Comparison of ENCODE assay signal across 8 mouse cellular contexts in the genomic region with DNA sequence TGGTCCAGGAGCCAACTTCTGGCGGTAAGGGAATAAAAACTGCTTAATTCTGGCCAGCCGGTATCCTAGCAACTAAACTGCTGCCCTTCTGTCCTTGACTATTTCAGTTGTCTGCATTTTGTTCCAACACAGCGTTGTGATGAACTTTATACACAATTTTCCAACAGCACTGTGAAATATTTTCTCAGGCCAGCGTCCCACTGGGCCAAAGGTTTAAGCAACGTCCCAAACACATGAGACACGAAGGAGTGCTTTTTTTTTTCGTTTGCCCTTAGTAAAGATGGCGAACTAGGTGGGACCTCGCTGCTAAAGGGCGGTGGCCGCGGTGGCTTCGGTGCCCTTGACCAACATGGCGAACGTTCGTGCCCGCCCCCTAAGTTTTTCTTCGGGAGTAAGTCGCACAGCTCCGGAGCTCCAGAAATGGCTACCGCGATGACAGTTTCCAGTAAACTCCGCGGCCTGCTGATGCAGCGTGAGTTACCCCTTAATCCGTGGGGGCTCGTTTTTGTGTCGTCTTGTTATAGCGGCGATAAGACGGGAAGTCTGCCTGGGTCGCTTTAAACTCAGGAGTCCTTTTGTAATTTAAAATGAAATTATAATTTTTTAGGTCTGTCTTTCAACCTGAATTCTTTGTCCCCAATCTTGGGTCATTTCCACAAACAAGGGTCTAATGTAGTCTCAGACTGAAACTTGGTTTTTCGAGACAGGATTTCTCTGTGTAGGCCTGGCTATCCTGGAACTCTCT. TPM values are rescaled to one million over a fixed set of nuclear protein-coding genes. Genes with fewer than 3 reads are reported as not detected.
DNase-seq lines count a peak whose midpoint lies in the region; ATAC-seq and TF ChIP-seq lines count a peak whose summit lies in the region.

A gene (plus strand): TSS at position 277 of the 745 bp plus-strand sequence.

- H3K9me3 ChIP-seq in G1E (replicated peaks) = peaks cover 6% of the 10 kb centered on the region
- H3K9me3 ChIP-seq in forebrain, embryonic 16.5 days (ENCODE audit: control insufficient read depth, low read length) = no peaks in the 10 kb centered on the region
- H3K9me3 ChIP-seq in lung, embryonic 14.5 days (ENCODE audit: low read depth, low read length) = no peaks in the 10 kb centered on the region

- peaks cover 66% of the 10 kb centered on the region for H3K36me3 ChIP-seq in G1E (replicated peaks)
- peaks cover 27% of the 10 kb centered on the region for H3K36me3 ChIP-seq in forebrain, embryonic 16.5 days (ENCODE audit: control insufficient read depth, insufficient read depth)
- peaks cover 46% of the 10 kb centered on the region for H3K36me3 ChIP-seq in lung, embryonic 14.5 days (ENCODE audit: insufficient read depth)
- H3K36me3 ChIP-seq in thymus, adult 2 months (ENCODE audit: control insufficient read depth, insufficient read depth, low read length) = peaks cover 30% of the 10 kb centered on the region

- no peak for TF ChIP-seq CTCF in G1E (IDR thresholded peaks at IDR 0.05; ENCODE audit: low read depth, low read length)
- no peak for TF ChIP-seq CTCF in layer of hippocampus, adult 2 months (conservative IDR thresholded peaks at IDR 0.05)
- no peak; the same call in 1 of the 2 replicates for TF ChIP-seq CTCF in lung, embryonic 14.5 days (IDR thresholded peaks at IDR 0.05; ENCODE audit: low read depth)
- TF ChIP-seq CTCF in olfactory bulb, adult 2 months (IDR thresholded peaks at IDR 0.05; ENCODE audit: insufficient read depth, low read depth, low read length) = no peak
- no peak for TF ChIP-seq CTCF in thymus, adult 2 months (IDR thresholded peaks at IDR 0.05; ENCODE audit: borderline replicate concordance, control insufficient read depth, extremely low read depth, insufficient read depth, low read length, poor library complexity)

- H3K9ac ChIP-seq in forebrain, embryonic 16.5 days (replicated peaks; ENCODE audit: low read depth, low read length) = peak within 1 kb of the TSS; percentile 58
- H3K9ac ChIP-seq in lung, embryonic 14.5 days = peak within 1 kb of the TSS; percentile 64

- DNase-seq in G1E (ENCODE audit: low spot score) = peak; percentile 65
- peak; percentile 87 to 89 for DNase-seq in cerebellum, adult 18-20 months
- DNase-seq in heart, postnatal 36 days = peak; percentile 91
- peak; percentile 85 to 91 for DNase-seq in layer of hippocampus, adult 2 months (ENCODE audit: low spot score in 2 of 2)
- DNase-seq in lung, embryonic 14.5 days = peak; percentile 98
- peak; percentile 87 for DNase-seq in thymus, adult 2 months

- H3K27ac ChIP-seq in forebrain, embryonic 16.5 days (ENCODE audit: low read length) = peak within 1 kb of the TSS; percentile 79
- peak within 1 kb of the TSS; percentile 93 for H3K27ac ChIP-seq in layer of hippocampus, adult 2 months
- peak within 1 kb of the TSS; percentile 94 for H3K27ac ChIP-seq in lung, embryonic 14.5 days (ENCODE audit: low read depth)
- H3K27ac ChIP-seq in olfactory bulb, adult 2 months (ENCODE audit: insufficient read depth, low read depth, low read length) = peak within 1 kb of the TSS; percentile 79
- peak within 1 kb of the TSS; percentile 52 for H3K27ac ChIP-seq in thymus, adult 2 months (ENCODE audit: control insufficient read depth, insufficient read depth, low read length)

- H3K27me3 ChIP-seq in G1E (ENCODE audit: insufficient read depth, low read length) = no peaks in the 10 kb centered on the region
- H3K27me3 ChIP-seq in forebrain, embryonic 16.5 days (replicated peaks; ENCODE audit: control insufficient read depth, insufficient read depth, low read length) = no peaks in the 10 kb centered on the region
- no peaks in the 10 kb centered on the region for H3K27me3 ChIP-seq in lung, embryonic 14.5 days (ENCODE audit: insufficient read depth, low read length)
- no peaks in the 10 kb centered on the region for H3K27me3 ChIP-seq in thymus, adult 2 months (ENCODE audit: control insufficient read depth, insufficient read depth, low read length)

- peaks cover 59% of the 10 kb centered on the region for H3K4me1 ChIP-seq in G1E (ENCODE audit: insufficient read depth, low read depth, low read length)
- H3K4me1 ChIP-seq in forebrain, embryonic 16.5 days (replicated peaks; ENCODE audit: control insufficient read depth, insufficient read depth, low read length) = peaks cover 14% of the 10 kb centered on the region
- H3K4me1 ChIP-seq in lung, embryonic 14.5 days (ENCODE audit: insufficient read depth) = no peaks in the 10 kb centered on the region
- H3K4me1 ChIP-seq in olfactory bulb, adult 2 months (ENCODE audit: control insufficient read depth, insufficient read depth, low read length) = peaks cover 37% of the 10 kb centered on the region
- peaks cover 21% of the 10 kb centered on the region for H3K4me1 ChIP-seq in thymus, adult 2 months (replicated peaks; ENCODE audit: control insufficient read depth, insufficient read depth, low read length)

- 0 out of 2 replicates have a peak, but pooled peaks have one; percentile 35 for TF ChIP-seq POLR2A in olfactory bulb, adult 2 months (IDR thresholded peaks at IDR 0.05; ENCODE audit: insufficient read depth, low read depth, low read length)
- TF ChIP-seq POLR2A in thymus, adult 2 months (IDR thresholded peaks at IDR 0.05; ENCODE audit: control insufficient read depth, extremely low read depth, insufficient read depth, low read length, poor library complexity) = peak; percentile 42; the same call in 1 of the 2 replicates

- peak; percentile 41; the same call in 1 of the 2 replicates for ATAC-seq in G1E (ENCODE audit: extremely low read depth, insufficient number of reproducible peaks, low FRiP score, poor library complexity, severe bottlenecking)
- ATAC-seq in forebrain, embryonic 16.5 days = peak; percentile 87
- peak; percentile 71 for ATAC-seq in lung, embryonic 14.5 days (ENCODE audit: insufficient read depth)

- intact Hi-C loops in heart, postnatal 36 days (cut with DNase I) = loop anchor here (2.0 kb wide), 1 partner anchor 16 kb away; a partner anchor contains a TSS

- H3K4me2 ChIP-seq in forebrain, embryonic 16.5 days (ENCODE audit: low read length) = peak within 1 kb of the TSS; percentile 69
- peak within 1 kb of the TSS; percentile 63 for H3K4me2 ChIP-seq in lung, embryonic 14.5 days

- peak within 1 kb of the TSS; percentile 69 for H3K4me3 ChIP-seq in G1E (ENCODE audit: low read depth, low read length)
- peak within 1 kb of the TSS; percentile 47 for H3K4me3 ChIP-seq in forebrain, embryonic 16.5 days (replicated peaks; ENCODE audit: low read length)
- H3K4me3 ChIP-seq in layer of hippocampus, adult 2 months = peak within 1 kb of the TSS; percentile 78
- H3K4me3 ChIP-seq in lung, embryonic 14.5 days (ENCODE audit: low read depth, low read length) = peak within 1 kb of the TSS; percentile 48
- peak within 1 kb of the TSS; percentile 50 for H3K4me3 ChIP-seq in olfactory bulb, adult 2 months (ENCODE audit: insufficient read depth, low read depth, low read length)
- H3K4me3 ChIP-seq in thymus, adult 2 months (ENCODE audit: control insufficient read depth, insufficient read depth, low read length) = peak within 1 kb of the TSS; percentile 55

- 2% methylated on average over 33 of the region's 33 CpGs for WGBS in forebrain, embryonic 16.5 days
- WGBS in lung, embryonic 14.5 days = 2% methylated on average over 33 of the region's 33 CpGs
- under 1% methylated on average over 33 of the region's 33 CpGs for WGBS in olfactory bulb, adult 2 months
- 2% methylated on average over 33 of the region's 33 CpGs for WGBS in thymus, adult 2 months

RNA-seq across cellular contexts. Expression of the gene that starts here (rescaled TPM):
- 102 and 127 TPM in 2 replicates for total RNA-seq in G1E (2014; fragmentation: Nextera tagmentation)
- total RNA-seq in G1E (2017) = 78.5 and 94.3 TPM in 2 replicates
- 12.9 and 33.1 TPM in 2 replicates for polyA plus RNA-seq in G1E (2012)
- 87.1 and 97.7 TPM in 2 replicates for polyA plus RNA-seq in forebrain, embryonic 16.5 days (2015; fragmentation: Nextera tagmentation; extraction: Ambion mirVana)
- 1,000 to 10,000 TPM; 1,832 to 1,909 TPM for total RNA-seq in heart, postnatal 36 days (2021)
- 10 to 100 TPM; 66.4 to 68.8 TPM for total RNA-seq in layer of hippocampus, adult 2 months (2021)
- 127 and 133 TPM in 2 replicates for polyA plus RNA-seq in lung, embryonic 14.5 days (2014; fragmentation: Nextera tagmentation; extraction: Ambion mirVana)
- polyA plus RNA-seq in olfactory bulb, adult 2 months (2012; ENCODE audit: insufficient read depth, insufficient read length, low replicate concordance, missing spikeins) = not detected in 2 replicates
- polyA plus RNA-seq in thymus, adult 2 months (2012; rRNA removed) = 287 and 359 TPM in 2 replicates

Comparison
In these comparisons a context has a peak if more than half of its experiments do, and no peak if none do; other contexts are left out.
1. Peak in every context shown above with its lines: DNase-seq, ATAC-seq, H3K4me3 ChIP-seq and H3K27ac ChIP-seq.
2. RNA of the gene that starts here (total RNA-seq): 1,832 to 1,909 TPM in heart, postnatal 36 days; 78.5 to 127 TPM in G1E and 66.4 to 68.8 TPM in layer of hippocampus, adult 2 months; every median in the first group is over 10 times any median in the second.
3. RNA of the gene that starts here (polyA plus RNA-seq): 287 to 359 TPM in thymus, adult 2 months, 127 to 133 TPM in lung, embryonic 14.5 days, 87.1 to 97.7 TPM in forebrain, embryonic 16.5 days and 12.9 to 33.1 TPM in G1E; not detected in olfactory bulb, adult 2 months; every median in the first group is over 10 times any median in the second.